Mouse (Mus musculus): ENCODE measurements around the gene Cd5.

The Cd5 gene

GRCm38 (mm10) chr19:10758708-10759107, 19.9 kb upstream of the Cd5 start:
- DNase-seq (ENCODE audit: low read depth, low spot score): no peak

GRCm38 (mm10) chr19:10757526-10757925, 18.7 kb upstream of the Cd5 start:
- DNase-seq (ENCODE audit: low read depth, low spot score): no peak

GRCm38 (mm10) chr19:10757125-10757524, 18.3 kb upstream of the Cd5 start:
- DNase-seq (ENCODE audit: low read depth, low spot score): no peak

- DNase-seq (ENCODE audit: low read depth, low spot score): no peak
Observed at GRCm38 (mm10) chr19:10752646-10753045, 13.8 kb upstream of the Cd5 start.

- DNase-seq (ENCODE audit: low read depth, low spot score): no peak
Observed at GRCm38 (mm10) chr19:10752106-10752505, 13.3 kb upstream of the Cd5 start.

GRCm38 (mm10) chr19:10751607-10752006, 12.8 kb upstream of the Cd5 start:
- no peak for DNase-seq (ENCODE audit: low read depth, low spot score)

- no peak for DNase-seq (ENCODE audit: low read depth, low spot score)
Observed at GRCm38 (mm10) chr19:10750161-10750560, 11.4 kb upstream of the Cd5 start.

- DNase-seq (ENCODE audit: low read depth, low spot score): no peak
Observed at GRCm38 (mm10) chr19:10749295-10749694, 10.5 kb upstream of the Cd5 start.

GRCm38 (mm10) chr19:10748401-10749102, 9.8 kb upstream of the Cd5 start:
- peak; percentile 26 for DNase-seq (ENCODE audit: low read depth, low spot score)

GRCm38 (mm10) chr19:10747718-10748117, 8.9 kb upstream of the Cd5 start:
- DNase-seq (ENCODE audit: low read depth, low spot score): no peak

GRCm38 (mm10) chr19:10747182-10747581, 8.4 kb upstream of the Cd5 start:
- DNase-seq (ENCODE audit: low read depth, low spot score): no peak

- DNase-seq (ENCODE audit: low read depth, low spot score): no peak
Observed at GRCm38 (mm10) chr19:10742565-10742964, 3.8 kb upstream of the Cd5 start.

GRCm38 (mm10) chr19:10742145-10742544, 3.3 kb upstream of the Cd5 start:
- DNase-seq (ENCODE audit: low read depth, low spot score): no peak

GRCm38 (mm10) chr19:10740641-10741440, 2.0 kb upstream of the Cd5 start:
- DNase-seq (ENCODE audit: low read depth, low spot score): peak; percentile 16

GRCm38 (mm10) chr19:10739916-10740315, 1.1 kb upstream of the Cd5 start:
- DNase-seq (ENCODE audit: low read depth, low spot score): no peak

- no peak for DNase-seq (ENCODE audit: low read depth, low spot score)
Observed at GRCm38 (mm10) chr19:10738038-10738437, 764 bp downstream of the Cd5 start.

GRCm38 (mm10) chr19:10735861-10736260, 2.9 kb downstream of the Cd5 start:
- no peak for DNase-seq (ENCODE audit: low read depth, low spot score)

- no peak for DNase-seq (ENCODE audit: low read depth, low spot score)
Observed at GRCm38 (mm10) chr19:10735061-10735460, 3.7 kb downstream of the Cd5 start.

- DNase-seq (ENCODE audit: low read depth, low spot score): no peak
Observed at GRCm38 (mm10) chr19:10734554-10734953, 4.2 kb downstream of the Cd5 start.

GRCm38 (mm10) chr19:10733501-10734127, 5.2 kb downstream of the Cd5 start:
- DNase-seq (ENCODE audit: low read depth, low spot score): no peak

GRCm38 (mm10) chr19:10732741-10733140, 6.1 kb downstream of the Cd5 start:
- no peak for DNase-seq (ENCODE audit: low read depth, low spot score)

GRCm38 (mm10) chr19:10731975-10732374, 6.8 kb downstream of the Cd5 start:
- DNase-seq (ENCODE audit: low read depth, low spot score): no peak

- no peak for DNase-seq (ENCODE audit: low read depth, low spot score)
Observed at GRCm38 (mm10) chr19:10730469-10730868, 8.3 kb downstream of the Cd5 start.

Data from ZHBTc4 (cell line).